Mouse (Mus musculus) MEL (cell line): ENCODE measurements around the gene Wfdc16. TPM values are rescaled to one million over a fixed set of nuclear protein-coding genes. Genes with fewer than 3 reads are reported as not detected.

Experiments
- polyA plus RNA-seq, 2 experiments: library from polyadenylated mRNA; stranded (reverse) in 1 of 2; unstranded in 1 of 2; fragments of >175 nt in 1 of 2; fragments of >200 nt in 1 of 2; gene quantifications; 2 replicates each; pipeline versions ENCODE4 v1.2.1 to v1.2.4; 2012; ENCODE audit warnings: low replicate concordance in 2 of 2, low read depth in 1 of 2; ENCODE audit not compliant: insufficient read length in 2 of 2, insufficient read depth in 1 of 2, missing spikeins in 1 of 2
- total RNA-seq: library from RNA; depleted of rRNA; stranded (reverse); fragments of 300-350 nt; gene quantifications from 2 replicates; pipeline ENCODE4 v1.2.3, GENCODE M21; 2012; rRNA removed

The Wfdc16 gene
- total and polyA plus RNA-seq, 3 experiments = not detected

Other genes with a start within 250 kb of the Wfdc16 start
Only the 30 nearest of the 34 such genes appear.
- not detected in 2 replicates for gene Sdc4, start 194.9 kb downstream of the Wfdc16 start, total RNA-seq
- gene Sdc4, start 194.9 kb downstream of the Wfdc16 start, polyA plus RNA-seq = not detected
- 94.3 and 96.5 TPM in 2 replicates for gene Sys1, start 181.8 kb downstream of the Wfdc16 start, total RNA-seq
- gene Sys1, start 181.8 kb downstream of the Wfdc16 start, polyA plus RNA-seq = 10 to 100 TPM in 1 of 2 experiments, not detected in 1; 85.8 TPM
- gene Gm20458, start 177.8 kb downstream of the Wfdc16 start, total RNA-seq = 1.0 TPM in 1 of 2 replicates, not detected in the other
- gene Gm20458, start 177.8 kb downstream of the Wfdc16 start, polyA plus RNA-seq = 10 to 100 TPM in 1 of 2 experiments, not detected in 1; 19.2 TPM
- not detected in 2 replicates for gene Trp53tg5, start 165.1 kb downstream of the Wfdc16 start, total RNA-seq
- gene Trp53tg5, start 165.1 kb downstream of the Wfdc16 start, polyA plus RNA-seq = under 1 TPM in 1 of 2 experiments, not detected in 1; 0.13 TPM
- gene Dbndd2, start 152.7 kb downstream of the Wfdc16 start, total RNA-seq = 11.9 and 13.1 TPM in 2 replicates
- 1 to 10 TPM in 1 of 2 experiments, not detected in 1; 6.9 TPM for gene Dbndd2, start 152.7 kb downstream of the Wfdc16 start, polyA plus RNA-seq
- 35.8 and 39.8 TPM in 2 replicates for gene Pigt, start 141.3 kb downstream of the Wfdc16 start, total RNA-seq
- gene Pigt, start 141.3 kb downstream of the Wfdc16 start, polyA plus RNA-seq = 100 to 1,000 TPM in 1 of 2 experiments, not detected in 1; 115 TPM
- gene Wfdc2, start 76.4 kb downstream of the Wfdc16 start, total RNA-seq = not detected in 2 replicates
- gene Wfdc2, start 76.4 kb downstream of the Wfdc16 start, polyA plus RNA-seq = not detected
- gene Spint3, start 65.3 kb downstream of the Wfdc16 start, total RNA-seq = not detected in 2 replicates
- not detected for gene Spint3, start 65.3 kb downstream of the Wfdc16 start, polyA plus RNA-seq
- not detected in 2 replicates for gene Wfdc6a, start 53.3 kb downstream of the Wfdc16 start, total RNA-seq
- not detected for gene Wfdc6a, start 53.3 kb downstream of the Wfdc16 start, polyA plus RNA-seq
- gene Eppin, start 45.2 kb downstream of the Wfdc16 start, total RNA-seq = not detected in 2 replicates
- not detected for gene Eppin, start 45.2 kb downstream of the Wfdc16 start, polyA plus RNA-seq
- gene Wfdc6b, start 25.3 kb downstream of the Wfdc16 start, total RNA-seq = not detected in 2 replicates
- gene Wfdc6b, start 25.3 kb downstream of the Wfdc16 start, polyA plus RNA-seq = not detected
- gene Wfdc8, start 25.2 kb downstream of the Wfdc16 start, total RNA-seq = not detected in 2 replicates
- not detected for gene Wfdc8, start 25.2 kb downstream of the Wfdc16 start, polyA plus RNA-seq
- not detected in 2 replicates for gene Wfdc10, start 17.2 kb upstream of the Wfdc16 start, total RNA-seq
- not detected for gene Wfdc10, start 17.2 kb upstream of the Wfdc16 start, polyA plus RNA-seq
- gene Wfdc9, start 17.8 kb upstream of the Wfdc16 start, total RNA-seq = not detected in 2 replicates
- not detected for gene Wfdc9, start 17.8 kb upstream of the Wfdc16 start, polyA plus RNA-seq
- gene Wfdc11, start 35.3 kb upstream of the Wfdc16 start, total RNA-seq = not detected in 2 replicates
- gene Wfdc11, start 35.3 kb upstream of the Wfdc16 start, polyA plus RNA-seq = not detected
- gene Wfdc13, start 46.3 kb upstream of the Wfdc16 start, total RNA-seq = 0.12 TPM in 1 of 2 replicates, not detected in the other
- not detected for gene Wfdc13, start 46.3 kb upstream of the Wfdc16 start, polyA plus RNA-seq
- not detected in 2 replicates for gene Spint4, start 59.7 kb upstream of the Wfdc16 start, total RNA-seq
- gene Spint4, start 59.7 kb upstream of the Wfdc16 start, polyA plus RNA-seq = not detected
- gene Spint5, start 76.5 kb upstream of the Wfdc16 start, total RNA-seq = not detected in 2 replicates
- gene Spint5, start 76.5 kb upstream of the Wfdc16 start, polyA plus RNA-seq = not detected
- gene Wfdc3, start 107.1 kb upstream of the Wfdc16 start, total RNA-seq = 0.20 and 0.31 TPM in 2 replicates
- gene Wfdc3, start 107.1 kb upstream of the Wfdc16 start, polyA plus RNA-seq = under 1 TPM in 1 of 2 experiments, not detected in 1; 0.40 TPM
- gene Dnttip1, start 107.2 kb upstream of the Wfdc16 start, total RNA-seq = 20.6 and 20.9 TPM in 2 replicates
- gene Dnttip1, start 107.2 kb upstream of the Wfdc16 start, polyA plus RNA-seq = 10 to 100 TPM in 1 of 2 experiments, not detected in 1; 59.9 TPM
- gene Ube2c, start 131.1 kb upstream of the Wfdc16 start, total RNA-seq = 170 and 177 TPM in 2 replicates
- gene Ube2c, start 131.1 kb upstream of the Wfdc16 start, polyA plus RNA-seq = 100 to 1,000 TPM; 257 to 365 TPM
- gene Tnnc2, start 141.2 kb upstream of the Wfdc16 start, total RNA-seq = not detected in 2 replicates
- not detected for gene Tnnc2, start 141.2 kb upstream of the Wfdc16 start, polyA plus RNA-seq
- gene Snx21, start 147.0 kb upstream of the Wfdc16 start, total RNA-seq = 3.8 and 4.0 TPM in 2 replicates
- 1 to 10 TPM in 1 of 2 experiments, not detected in 1; 7.7 TPM for gene Snx21, start 147.0 kb upstream of the Wfdc16 start, polyA plus RNA-seq
- gene Acot8, start 166.1 kb upstream of the Wfdc16 start, total RNA-seq = 32.2 and 40.3 TPM in 2 replicates
- 10 to 100 TPM in 1 of 2 experiments, not detected in 1; 30.9 TPM for gene Acot8, start 166.1 kb upstream of the Wfdc16 start, polyA plus RNA-seq
- gene Zswim3, start 166.3 kb upstream of the Wfdc16 start, total RNA-seq = 4.7 and 4.8 TPM in 2 replicates
- gene Zswim3, start 166.3 kb upstream of the Wfdc16 start, polyA plus RNA-seq = 1 to 10 TPM in 1 of 2 experiments, not detected in 1; 5.9 TPM
- gene Zswim1, start 183.9 kb upstream of the Wfdc16 start, total RNA-seq = 7.1 and 8.2 TPM in 2 replicates
- 10 to 100 TPM in 1 of 2 experiments, not detected in 1; 17.4 TPM for gene Zswim1, start 183.9 kb upstream of the Wfdc16 start, polyA plus RNA-seq
- gene Spata25, start 189.7 kb upstream of the Wfdc16 start, total RNA-seq = 0.42 and 0.50 TPM in 2 replicates
- gene Spata25, start 189.7 kb upstream of the Wfdc16 start, polyA plus RNA-seq = under 1 TPM in 1 of 2 experiments, not detected in 1; 0.13 TPM
- 46.3 and 50.5 TPM in 2 replicates for gene Ctsa, start 194.1 kb upstream of the Wfdc16 start, total RNA-seq
- gene Ctsa, start 194.1 kb upstream of the Wfdc16 start, polyA plus RNA-seq = 10 to 100 TPM in 1 of 2 experiments, not detected in 1; 87.7 TPM
- gene Neurl2, start 194.7 kb upstream of the Wfdc16 start, total RNA-seq = 1.6 and 2.0 TPM in 2 replicates
- 1 to 10 TPM in 1 of 2 experiments, not detected in 1; 2.6 TPM for gene Neurl2, start 194.7 kb upstream of the Wfdc16 start, polyA plus RNA-seq
- 5.2 and 6.8 TPM in 2 replicates for gene Pltp, start 218.9 kb upstream of the Wfdc16 start, total RNA-seq
- 10 to 100 TPM in 1 of 2 experiments, not detected in 1; 17.1 TPM for gene Pltp, start 218.9 kb upstream of the Wfdc16 start, polyA plus RNA-seq